Mouse (Mus musculus) myocyte (in vitro differentiated cells): ENCODE data around the gene Pram1. TPM values are rescaled to one million over a fixed set of nuclear protein-coding genes. Genes with fewer than 3 reads are reported as not detected.

Experiments
- H3K27me3 ChIP-seq: one replicate; pipeline ENCODE4 v1.6.1; 2011; ENCODE audit not compliant: control insufficient read depth, insufficient read depth, insufficient read length
- H3K36me3 ChIP-seq: one replicate; pipeline ENCODE4 v1.6.1; 2011; ENCODE audit not compliant: control insufficient read depth, insufficient read depth
- H3K4me2 ChIP-seq: one replicate; pipeline ENCODE4 v1.6.1; 2011; ENCODE audit warnings: low read depth, control low read depth
- H3K4me3 ChIP-seq: one replicate; pipeline ENCODE4 v1.5.1; 2011; ENCODE audit warnings: mild to moderate bottlenecking, control low read depth, moderate library complexity
- H3K79me2 ChIP-seq: one replicate; pipeline ENCODE4 v1.6.1; 2011; ENCODE audit not compliant: control insufficient read depth, insufficient read depth
- H3ac ChIP-seq: one replicate; pipeline ENCODE4 v1.6.1; 2011; ENCODE audit not compliant: control insufficient read depth, insufficient read length
- CEBPB ChIP-seq: IDR thresholded peaks from 2 replicates; pipeline ENCODE4 v1.6.1; 2011; ENCODE audit warnings: mild to moderate bottlenecking, moderate library complexity; ENCODE audit not compliant: poor library complexity, insufficient read depth, severe bottlenecking
- E2F4 ChIP-seq: IDR thresholded peaks from one replicate; pipeline ENCODE4 v1.6.1; 2011; ENCODE audit warnings: mild to moderate bottlenecking, control low read depth, moderate library complexity; ENCODE audit not compliant: insufficient read depth
- MAX ChIP-seq: IDR thresholded peaks from one replicate; pipeline ENCODE4 v1.6.1; 2011; ENCODE audit warnings: low read depth, mild to moderate bottlenecking, control low read depth
- MYOD1 ChIP-seq, 3 experiments: IDR thresholded peaks; one replicate each; pipeline ENCODE4 v1.6.1; 2011; ENCODE audit warnings: control low read depth in 2 of 3, low read depth in 2 of 3, mild to moderate bottlenecking in 2 of 3, moderate library complexity in 1 of 3; ENCODE audit not compliant: insufficient read length in 2 of 3, control insufficient read depth in 1 of 3
- MYOG ChIP-seq, 3 experiments: IDR thresholded peaks; one replicate each; pipeline ENCODE4 v1.6.1; 2011; ENCODE audit warnings: control low read depth in 2 of 3, low read depth in 2 of 3, mild to moderate bottlenecking in 2 of 3; ENCODE audit not compliant: insufficient read length in 2 of 3, control insufficient read depth in 1 of 3, insufficient read depth in 1 of 3
- POLR2A ChIP-seq: IDR thresholded peaks from one replicate; pipeline ENCODE4 v1.6.1; 2011; ENCODE audit warnings: low read depth, mild to moderate bottlenecking, control low read depth, moderate library complexity; ENCODE audit not compliant: insufficient read length
- POLR2AphosphoS2 ChIP-seq: IDR thresholded peaks from one replicate; pipeline ENCODE4 v1.6.1; 2011; ENCODE audit warnings: low read depth, control low read depth; ENCODE audit not compliant: insufficient read length
- REST ChIP-seq: IDR thresholded peaks from one replicate; pipeline ENCODE4 v1.6.1; 2011; ENCODE audit warnings: mild to moderate bottlenecking, control low read depth, moderate library complexity; ENCODE audit not compliant: insufficient read depth, insufficient read length
- SRF ChIP-seq: IDR thresholded peaks from one replicate; pipeline ENCODE4 v1.6.1; 2011; ENCODE audit warnings: low read depth; ENCODE audit not compliant: control insufficient read depth, insufficient read length
- TCF12 ChIP-seq: IDR thresholded peaks from one replicate; pipeline ENCODE4 v1.6.1; 2011; ENCODE audit warnings: mild to moderate bottlenecking, control low read depth; ENCODE audit not compliant: poor library complexity, insufficient read depth, severe bottlenecking
- TCF3 ChIP-seq: IDR thresholded peaks from one replicate; pipeline ENCODE4 v1.6.1; 2011; ENCODE audit warnings: low read depth, control low read depth; ENCODE audit not compliant: insufficient read length
- USF1 ChIP-seq: IDR thresholded peaks from one replicate; pipeline ENCODE4 v1.6.1; 2011; ENCODE audit warnings: low read depth, mild to moderate bottlenecking, control low read depth, moderate library complexity
- polyA plus RNA-seq: library from polyadenylated mRNA; unstranded; fragments of >200 nt; fragmentation: generic; extraction: Trizol; gene quantifications from one replicate; pipeline ENCODE4 v1.2.1, GENCODE M21; 2012; ENCODE audit warnings: missing spikeins

Pram1 gene
- polyA plus RNA-seq = 0.41 TPM

DNA sequence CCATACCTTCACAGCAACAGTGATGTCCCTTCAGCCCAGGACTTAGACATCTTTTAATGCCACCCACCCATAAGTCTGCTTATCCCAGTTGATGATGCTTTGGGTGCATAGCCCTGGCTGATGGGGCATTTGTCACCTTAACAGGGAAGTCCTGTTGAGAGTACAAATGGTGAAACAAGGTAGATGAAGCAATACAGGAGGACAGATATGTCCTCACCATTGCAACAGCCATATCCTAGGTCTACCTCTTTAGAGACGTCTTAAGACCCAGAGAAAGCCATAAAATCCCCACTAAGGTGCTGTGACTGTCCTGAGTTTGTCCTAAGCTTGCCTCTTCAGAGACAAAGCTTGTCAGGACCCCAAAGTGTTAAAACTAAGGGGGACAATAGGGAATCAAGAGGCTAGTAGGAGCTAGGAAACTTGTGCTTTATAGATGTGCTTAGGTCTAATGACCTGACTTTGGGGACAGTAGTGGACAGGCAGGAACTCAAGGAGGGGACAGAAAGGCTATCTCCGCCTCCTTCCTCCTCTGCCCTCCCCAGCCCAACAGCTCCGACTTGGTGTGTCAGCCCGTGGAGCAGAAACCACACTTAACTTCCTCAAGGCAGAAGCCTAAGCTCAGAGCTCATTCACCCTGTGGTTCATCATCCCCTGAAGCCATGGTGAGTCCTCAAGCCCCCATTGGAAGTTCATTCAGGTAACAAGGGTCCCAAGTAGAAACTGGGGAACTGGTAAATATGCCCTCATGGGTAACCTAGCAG is at the start of gene Pram1:
Gene Pram1 (plus strand): TSS at position 541 of the 761 bp plus-strand sequence.
- H3K27me3 ChIP-seq = no peaks in the 10 kb centered on the region
- H3K4me3 ChIP-seq = no peak within 1 kb of the TSS
- H3K36me3 ChIP-seq = peaks cover 8% of the 10 kb centered on the region
- TF ChIP-seq MAX (no peak), POLR2A (no peak), E2F4 (no peak), TCF12 (no peak), TCF3 (no peak), REST (no peak), SRF (no peak), MYOD1 (IDR thresholded peaks at IDR 0.05; ENCODE audit: control insufficient read depth in 1 of 3, insufficient read length in 2 of 3, low read depth in 2 of 3) (no peak), CEBPB (no peak), POLR2AphosphoS2 (no peak), USF1 (no peak), MYOG (IDR thresholded peaks at IDR 0.05; ENCODE audit: control insufficient read depth in 1 of 3, insufficient read depth in 1 of 3, insufficient read length in 2 of 3, low read depth in 2 of 3) (no peak)
- no peaks in the 10 kb centered on the region for H3K79me2 ChIP-seq
- H3ac ChIP-seq = no peak within 1 kb of the TSS
- no peak within 1 kb of the TSS for H3K4me2 ChIP-seq

DNA sequence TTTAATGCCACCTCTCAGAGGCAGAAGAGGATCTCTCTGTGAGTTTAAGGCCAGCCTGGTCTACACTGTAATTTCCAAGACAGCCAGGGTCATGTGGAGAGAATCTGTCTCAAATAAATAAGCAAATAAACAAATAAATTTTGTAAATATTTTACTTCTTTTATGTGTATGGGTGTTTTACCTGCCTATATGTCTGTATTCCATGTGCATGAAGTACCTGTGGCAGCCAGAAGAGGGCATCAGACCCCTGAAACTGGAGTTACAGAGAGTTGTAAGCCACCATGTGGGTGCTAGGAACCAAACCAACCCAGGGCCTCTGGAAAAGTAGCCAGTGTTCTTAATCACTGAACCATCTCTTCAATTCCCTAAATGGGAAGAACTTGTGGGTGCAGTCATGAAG is 40.6 kb upstream of the Pram1 start:
- Histone ChIP-seq H3K79me2 (no peaks in the 10 kb centered on the region), H3K4me3 (no peak overlapping the region), H3K36me3 (no peaks in the 10 kb centered on the region), H3K4me2 (no peak overlapping the region), H3ac (no peak overlapping the region), H3K27me3 (peaks cover 10% of the 10 kb centered on the region)
- TF ChIP-seq TCF3 (no peak), USF1 (no peak), REST (no peak), POLR2A (no peak), SRF (no peak), TCF12 (no peak), MYOD1 (IDR thresholded peaks at IDR 0.05; ENCODE audit: control insufficient read depth in 1 of 3, insufficient read length in 2 of 3, low read depth in 2 of 3) (no peak), MAX (no peak), CEBPB (no peak), POLR2AphosphoS2 (no peak), E2F4 (no peak), MYOG (IDR thresholded peaks at IDR 0.05; ENCODE audit: control insufficient read depth in 1 of 3, insufficient read depth in 1 of 3, insufficient read length in 2 of 3, low read depth in 2 of 3) (no peak)

DNA sequence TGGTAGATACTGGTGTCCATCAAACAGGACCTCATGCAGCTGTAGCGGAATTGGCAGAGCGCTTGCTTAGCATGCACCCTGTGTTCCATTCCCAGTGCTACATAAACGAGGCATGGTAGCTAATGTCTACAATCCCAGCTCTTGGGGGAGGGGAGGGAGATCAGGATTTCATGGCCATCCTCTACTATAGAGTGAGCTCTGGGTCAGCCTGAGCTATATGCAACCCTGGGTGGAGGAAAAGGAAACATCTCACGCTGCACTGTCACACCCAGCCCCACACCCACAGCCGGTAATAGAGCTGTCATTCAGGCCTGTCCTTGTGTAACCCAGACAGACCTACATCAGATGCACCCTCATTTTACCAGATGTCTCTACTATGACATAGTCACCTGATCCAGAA is 39.4 kb upstream of the Pram1 start:
- Histone ChIP-seq H3K36me3 (no peaks in the 10 kb centered on the region), H3ac (no peak overlapping the region), H3K4me3 (no peak overlapping the region), H3K27me3 (peaks cover 6% of the 10 kb centered on the region), H3K79me2 (no peaks in the 10 kb centered on the region), H3K4me2 (no peak overlapping the region)
- no peak for TF ChIP-seq USF1

DNA sequence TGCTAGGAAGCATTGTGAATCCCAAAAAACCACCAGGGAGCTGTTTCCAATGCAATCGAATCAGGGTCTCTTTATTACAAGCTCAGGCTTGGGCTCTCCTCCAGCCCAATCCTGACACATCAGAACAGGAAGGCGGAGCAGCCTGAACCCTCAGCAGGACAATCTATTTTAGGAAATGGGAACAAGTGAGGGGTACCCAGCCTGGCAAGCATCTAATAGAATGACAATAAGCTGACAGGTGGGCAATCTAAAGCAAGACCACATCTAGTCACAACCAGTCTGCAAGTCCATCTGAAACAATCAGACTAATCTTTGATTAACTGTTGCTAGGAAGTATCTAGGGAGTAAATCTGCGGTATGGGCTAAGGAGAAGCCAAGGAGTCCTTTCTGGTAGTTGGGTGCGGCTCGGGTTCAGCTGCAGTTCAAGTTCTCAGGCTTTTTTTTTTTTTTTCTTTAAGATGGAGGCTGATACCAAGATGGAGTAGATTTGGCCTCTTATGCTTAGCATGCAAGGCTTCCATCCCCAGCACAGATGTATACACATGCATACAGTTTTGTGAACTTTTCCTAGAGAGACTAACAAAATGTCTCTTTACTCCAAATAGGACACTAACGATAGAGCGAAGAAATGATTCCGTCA is 37.9 kb upstream of the Pram1 start:
- Histone ChIP-seq H3K4me2 (no peak overlapping the region), H3K36me3 (no peaks in the 10 kb centered on the region), H3K4me3 (no peak overlapping the region)

DNA sequence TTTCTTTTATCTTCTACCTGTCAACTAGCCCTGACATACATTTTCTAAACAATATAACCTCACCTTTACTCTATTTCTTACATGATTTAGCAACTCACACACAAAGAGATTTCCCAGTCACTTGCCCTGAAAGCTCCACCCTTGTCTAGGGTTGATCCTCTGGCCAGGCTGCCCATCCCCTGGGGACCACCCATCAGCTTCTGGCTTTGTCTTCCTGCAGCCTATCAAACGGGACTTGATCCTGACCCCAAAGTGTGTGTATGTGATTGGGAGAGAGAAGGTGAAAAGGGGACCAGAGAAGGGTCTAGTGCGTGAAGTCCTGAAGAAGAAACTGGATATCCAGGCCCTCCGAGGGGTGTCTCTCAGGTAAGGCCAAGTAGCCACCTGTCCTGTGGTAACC is 37.0 kb upstream of the Pram1 start:
- H3K79me2 ChIP-seq = no peaks in the 10 kb centered on the region
- no peak for TF ChIP-seq MYOG (IDR thresholded peaks at IDR 0.05; ENCODE audit: control insufficient read depth in 1 of 3, insufficient read depth in 1 of 3, insufficient read length in 2 of 3, low read depth in 2 of 3)
- no peak for TF ChIP-seq CEBPB
- TF ChIP-seq POLR2A = no peak
- TF ChIP-seq SRF = no peak
- no peak for TF ChIP-seq E2F4
- no peak for TF ChIP-seq REST
- TF ChIP-seq POLR2AphosphoS2 = no peak
- TF ChIP-seq USF1 = no peak
- TF ChIP-seq TCF3 = no peak
- no peak for TF ChIP-seq MYOD1 (IDR thresholded peaks at IDR 0.05; ENCODE audit: control insufficient read depth in 1 of 3, insufficient read length in 2 of 3, low read depth in 2 of 3)
- no peak for TF ChIP-seq MAX
- no peak for TF ChIP-seq TCF12
- peaks cover 6% of the 10 kb centered on the region for H3K27me3 ChIP-seq
- H3ac ChIP-seq = no peak overlapping the region
- H3K4me2 ChIP-seq = no peak overlapping the region
- H3K4me3 ChIP-seq = no peak overlapping the region
- H3K36me3 ChIP-seq = no peaks in the 10 kb centered on the region

More for the DNA sequence above, 37.9 kb upstream of the Pram1 start:
- TF ChIP-seq E2F4 (no peak), MAX (no peak), MYOD1 (IDR thresholded peaks at IDR 0.05; ENCODE audit: control insufficient read depth in 1 of 3, insufficient read length in 2 of 3, low read depth in 2 of 3) (no peak), USF1 (no peak), SRF (no peak), REST (no peak), CEBPB (no peak)
- Histone ChIP-seq H3K79me2 (no peaks in the 10 kb centered on the region), H3K27me3 (peaks cover 6% of the 10 kb centered on the region), H3ac (no peak overlapping the region)
